Mouse (Mus musculus) cerebellum, adult 9-10 months (tissue): ENCODE results near the gene Lrrc7.
A peak's percentile ranks its signal among the peaks of the same experiment; 100 is the strongest.
"Not testable (repeated sequence)": the region's sequence is repeated elsewhere in the genome, so short reads cannot be mapped to it uniquely, and the experiment has no call there.

Experiments used
- DNase-seq: peaks from one replicate; pipeline ENCODE4 v3.0.0; 2022

Gene Lrrc7

DNA sequence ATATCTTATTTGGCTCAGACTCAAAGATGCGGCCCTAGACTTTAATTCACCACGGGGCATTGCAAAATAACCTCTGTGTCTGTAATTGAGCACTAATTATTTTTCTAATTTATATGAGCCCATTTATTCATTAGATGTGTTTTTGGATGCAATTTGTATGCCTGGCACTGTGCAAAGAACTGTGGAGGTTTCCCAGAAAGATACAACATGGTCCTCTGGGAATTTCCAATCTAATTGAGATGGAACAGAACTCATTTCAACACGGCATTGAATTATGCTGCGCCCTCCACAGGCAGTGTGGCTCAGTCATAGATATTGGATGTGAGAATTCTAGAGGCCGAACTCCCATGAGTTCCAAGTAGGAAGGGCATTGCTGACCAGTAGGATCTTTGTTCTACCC lies 397.6 kb downstream of the Lrrc7 start:
- no peak for DNase-seq

- DNase-seq: no peak
Observed at GRCm38 (mm10) chr3:158163127-158163526, 398.9 kb downstream of the Lrrc7 start.

- no peak for DNase-seq
Observed at GRCm38 (mm10) chr3:158161924-158162490, 400.0 kb downstream of the Lrrc7 start.

GRCm38 (mm10) chr3:158155515-158156286 lies 406.3 kb downstream of the Lrrc7 start:
- no peak for DNase-seq

- DNase-seq: no peak
Observed at GRCm38 (mm10) chr3:158154134-158154533, 407.9 kb downstream of the Lrrc7 start.

DNA sequence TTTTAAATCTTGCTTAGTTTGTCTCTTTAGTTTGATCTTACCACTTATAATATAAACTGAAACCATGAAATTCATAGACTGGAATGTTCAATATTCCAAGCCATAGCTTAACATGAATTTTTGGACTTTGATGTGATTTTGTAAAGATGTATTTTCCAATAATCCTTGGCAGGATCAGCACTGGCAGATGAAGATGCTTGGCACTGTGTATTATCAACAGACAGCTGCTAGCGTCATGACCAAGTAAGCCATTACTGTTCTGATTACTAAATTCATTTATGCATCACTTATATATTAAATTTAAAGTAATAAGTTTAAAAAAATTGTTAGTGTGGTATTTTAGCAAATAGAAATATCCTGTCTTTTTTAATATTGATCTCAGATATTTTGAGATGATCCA lies 413.0 kb downstream of the Lrrc7 start:
- no peak for DNase-seq

DNA sequence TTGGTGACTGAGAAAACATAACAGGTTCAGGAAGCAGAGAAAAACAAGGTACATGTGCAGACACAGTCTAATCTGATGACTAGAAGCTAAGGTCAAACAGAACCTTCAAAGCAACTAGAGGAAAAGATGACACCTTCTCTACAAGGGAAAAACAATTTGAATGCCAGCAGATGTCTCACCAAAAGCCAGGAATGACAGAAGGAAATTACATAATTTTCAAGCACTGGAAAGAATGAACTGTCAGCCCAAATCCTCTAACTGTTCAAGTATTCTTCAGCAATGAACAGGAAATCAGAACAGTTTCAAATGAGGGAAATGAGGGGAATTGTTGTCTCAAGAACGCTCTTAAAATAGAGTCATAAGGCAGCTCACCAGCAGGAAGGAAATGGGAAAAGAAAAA lies 421.4 kb downstream of the Lrrc7 start:
- no peak for DNase-seq

- no peak for DNase-seq
Observed at GRCm38 (mm10) chr3:158137796-158138195, 424.2 kb downstream of the Lrrc7 start.

GRCm38 (mm10) chr3:158131672-158132071 lies 430.3 kb downstream of the Lrrc7 start:
- DNase-seq: no peak

DNA sequence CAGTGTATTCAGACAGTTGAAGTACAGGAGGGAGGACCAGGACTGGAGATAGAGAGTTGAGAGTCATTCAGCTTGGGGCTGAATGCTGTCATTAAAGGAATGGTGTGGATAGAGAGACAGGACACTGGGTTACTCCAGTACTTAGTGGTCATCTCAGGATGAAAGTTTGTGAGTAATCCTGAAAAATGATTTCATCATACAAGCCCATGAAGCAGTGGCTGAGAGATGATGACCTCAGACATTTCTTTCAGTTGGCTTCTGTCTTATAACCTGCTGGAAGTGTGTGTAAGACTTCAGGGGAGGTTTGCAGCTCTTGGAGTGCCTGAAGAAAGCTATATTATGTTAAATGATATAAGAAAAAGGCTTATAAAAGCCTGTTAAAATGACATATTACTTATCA lies 430.8 kb downstream of the Lrrc7 start:
- DNase-seq: no peak

GRCm38 (mm10) chr3:158122899-158123298 lies 439.1 kb downstream of the Lrrc7 start:
- DNase-seq: no peak

DNA sequence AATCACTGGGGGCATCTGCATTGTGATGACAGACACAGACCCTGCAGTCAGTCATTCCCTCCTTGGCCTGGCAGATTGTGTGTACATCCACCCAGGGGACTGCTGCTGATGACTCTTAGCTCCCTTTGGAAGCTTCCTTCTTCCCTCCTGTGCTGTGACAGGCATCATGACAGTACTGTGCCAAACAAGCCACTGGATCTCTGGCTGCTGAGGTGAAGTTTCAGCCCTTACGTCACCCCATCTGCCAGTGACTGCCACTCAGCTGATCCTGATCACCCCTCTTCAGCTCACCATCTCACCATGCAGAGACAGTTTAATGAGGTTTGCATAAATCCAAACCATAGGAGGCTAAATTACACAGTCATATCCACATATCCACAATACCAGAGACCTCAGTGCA lies 456.8 kb downstream of the Lrrc7 start:
- no peak for DNase-seq

DNA sequence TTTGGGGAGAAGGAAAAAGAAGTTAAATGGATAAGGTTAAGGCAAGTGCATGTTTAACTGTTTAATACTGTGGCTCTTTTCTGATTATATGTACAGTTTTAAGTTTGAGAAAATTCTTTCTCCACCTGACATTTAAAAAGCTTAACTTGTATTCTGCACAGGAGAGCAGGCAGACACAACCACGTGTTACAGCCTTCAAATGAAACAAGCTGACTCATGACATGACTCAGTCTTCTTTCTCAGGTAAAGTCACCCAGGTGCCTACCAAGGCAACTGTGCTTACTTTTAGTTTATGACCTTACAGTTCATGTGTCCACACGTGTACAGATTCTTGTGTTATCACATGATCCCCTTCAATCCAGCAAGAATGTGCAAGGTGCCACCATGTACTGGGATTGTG lies 458.6 kb downstream of the Lrrc7 start:
- DNase-seq: no peak

DNA sequence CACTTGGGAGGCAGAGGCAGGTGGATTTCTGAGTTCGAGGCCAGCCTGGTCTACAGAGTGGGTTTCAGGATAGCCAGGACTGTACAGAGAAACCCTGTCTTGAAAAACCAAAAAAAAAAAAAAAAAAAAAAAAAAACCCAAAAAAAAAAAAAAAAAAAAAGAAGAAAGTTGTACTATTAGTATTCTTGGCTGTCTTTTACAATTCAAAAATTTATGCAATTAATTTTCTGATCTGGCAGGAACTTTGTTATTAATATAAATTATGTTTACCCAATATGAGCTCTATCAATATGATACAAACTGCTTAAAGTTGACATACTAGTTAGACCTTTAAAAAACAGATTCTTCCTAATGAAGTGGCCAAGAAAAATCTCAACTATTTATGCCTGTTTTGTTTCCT lies 459.5 kb downstream of the Lrrc7 start:
- DNase-seq: not testable (repeated sequence)

- not testable (repeated sequence) for DNase-seq
Observed at GRCm38 (mm10) chr3:158102043-158102442, 460.0 kb downstream of the Lrrc7 start.

DNA sequence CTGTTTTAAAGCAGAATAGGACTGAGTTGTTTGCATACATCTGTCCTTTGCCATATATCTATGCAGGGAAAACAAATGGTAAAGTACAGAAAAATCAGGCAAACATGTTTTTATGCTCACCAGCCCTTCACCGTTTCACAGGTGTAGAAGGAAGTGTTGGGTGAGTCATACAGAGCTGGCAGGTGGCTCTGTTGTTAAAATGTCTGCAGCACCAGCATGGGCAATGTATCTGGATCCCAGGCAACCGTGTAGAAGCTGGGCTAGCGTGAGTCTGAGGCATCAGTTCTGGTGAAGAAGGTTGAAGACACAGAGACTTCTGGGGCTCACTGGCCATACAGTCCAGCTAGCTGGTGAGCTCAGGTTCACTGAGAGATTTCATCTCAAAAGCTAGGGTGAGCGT lies 468.1 kb downstream of the Lrrc7 start:
- DNase-seq: no peak

GRCm38 (mm10) chr3:158091601-158092000 lies 470.4 kb downstream of the Lrrc7 start:
- no peak for DNase-seq

GRCm38 (mm10) chr3:158077828-158078227 lies 484.2 kb downstream of the Lrrc7 start:
- no peak for DNase-seq

DNA sequence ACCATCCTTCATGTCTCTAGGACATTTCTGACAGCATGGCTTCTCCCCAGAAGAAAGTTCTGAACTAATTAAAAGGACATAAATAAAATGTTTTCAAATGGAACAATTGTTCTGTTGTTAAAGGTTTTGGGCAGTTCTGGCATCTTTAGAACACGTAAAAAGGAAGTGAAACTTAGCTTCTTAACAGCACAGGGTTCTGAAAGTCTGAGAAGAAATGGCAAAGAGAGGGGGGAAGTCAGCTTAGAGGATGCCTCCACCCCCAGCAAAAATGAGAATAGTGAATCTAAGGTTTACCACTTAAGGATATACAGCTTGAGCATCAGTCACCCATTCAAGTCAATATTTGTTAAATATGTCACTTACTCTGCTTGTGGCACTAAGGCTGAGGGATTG lies 484.6 kb downstream of the Lrrc7 start:
- DNase-seq: no peak

DNA sequence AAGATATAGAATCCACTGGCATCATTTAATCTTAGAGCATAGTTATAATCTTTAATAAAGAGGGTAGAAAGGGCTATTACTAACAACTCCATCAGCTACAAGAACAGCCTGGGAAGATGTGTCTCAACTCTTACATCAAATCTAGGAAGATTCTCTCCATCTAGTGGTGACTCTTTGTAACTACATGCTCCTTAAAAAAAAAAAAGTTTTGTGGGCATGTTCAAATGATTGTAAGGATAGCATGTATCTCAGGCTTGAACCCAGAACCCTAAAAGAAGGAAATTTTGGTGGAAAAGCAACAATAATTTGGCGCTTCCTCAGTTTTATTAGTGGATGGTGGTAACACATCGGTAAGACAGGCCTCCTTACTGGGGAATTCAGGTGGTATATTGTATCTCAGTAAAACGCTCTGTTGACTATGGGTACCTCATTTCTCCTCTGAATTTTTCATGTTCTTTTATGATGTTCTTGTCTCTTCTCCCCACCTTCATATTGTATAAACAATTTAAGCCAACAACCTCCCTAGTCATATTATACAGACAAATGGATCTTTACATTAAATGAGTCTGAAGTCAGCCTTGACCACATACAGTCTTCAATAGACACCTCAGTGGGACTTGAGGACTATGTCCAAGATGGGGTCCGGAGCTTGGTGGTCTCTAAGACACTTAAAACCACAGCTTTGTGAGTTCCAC lies 485.2 kb downstream of the Lrrc7 start:
- peak; percentile 32 for DNase-seq

GRCm38 (mm10) chr3:158075004-158075403 lies 487.0 kb downstream of the Lrrc7 start:
- DNase-seq: no peak

DNA sequence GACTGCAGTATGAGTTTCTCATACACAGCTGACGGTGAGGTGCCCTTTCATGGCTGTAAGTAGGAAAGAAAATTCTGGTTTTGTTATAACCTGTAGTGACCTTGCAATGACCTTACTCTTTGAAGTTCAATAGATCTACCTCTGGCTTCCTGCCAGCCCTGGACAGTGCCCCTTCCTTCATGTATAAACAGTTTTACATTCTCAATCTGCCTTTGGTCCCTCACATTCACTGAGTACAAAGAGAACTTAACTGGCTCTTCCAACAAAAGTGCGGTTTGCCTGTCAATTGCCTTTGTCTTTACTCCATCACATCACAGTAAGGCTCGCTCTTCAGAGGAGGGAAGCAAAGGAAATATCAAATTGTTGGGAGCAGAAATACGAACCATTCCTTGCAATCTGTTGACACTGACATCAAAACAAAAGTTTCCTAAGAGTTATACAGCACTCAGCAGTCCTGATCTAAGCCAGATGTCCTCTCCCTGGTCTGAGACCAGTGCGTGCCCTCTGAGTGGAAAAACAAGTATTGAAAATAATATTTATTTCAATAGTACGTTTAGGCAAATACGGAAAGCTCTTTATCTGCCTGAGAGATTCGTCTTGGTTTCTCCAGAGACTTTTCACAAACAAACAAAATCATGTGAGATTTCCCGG lies 493.3 kb downstream of the Lrrc7 start:
- no peak for DNase-seq

DNA sequence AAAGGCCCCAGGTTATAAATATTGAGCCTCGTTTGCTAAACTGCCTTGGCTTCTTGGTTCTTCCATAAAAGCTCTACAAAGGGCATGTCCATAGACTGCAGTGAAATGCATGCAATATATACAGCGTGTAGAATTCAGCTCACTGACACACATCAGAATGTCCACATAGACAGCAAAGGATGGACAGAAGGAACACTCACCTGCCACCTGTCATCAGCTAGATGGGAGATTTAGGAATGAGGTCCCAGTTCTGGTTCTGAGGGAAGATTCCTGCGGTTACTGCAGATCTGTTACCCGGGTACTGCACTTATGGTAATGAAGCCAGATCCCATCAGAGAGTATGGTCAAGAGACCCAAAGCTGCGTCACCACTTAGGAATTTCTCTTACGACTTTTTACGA lies 494.1 kb downstream of the Lrrc7 start:
- DNase-seq: no peak

GRCm38 (mm10) chr3:158065256-158065655 lies 496.8 kb downstream of the Lrrc7 start:
- no peak for DNase-seq
